Mouse (Mus musculus) neural tube, embryonic 14.5 days (tissue): Measurements from ENCODE around the gene Oosp3. TPM values are rescaled to one million over a fixed set of nuclear protein-coding genes. Genes with fewer than 3 reads are reported as not detected.

Experiments
- ATAC-seq: fragments of 200-750 bp; cut with Nextera tagmentation; 2 replicates; pipeline ENCODE4 v1.8.0; 2017; ENCODE audit warnings: low read depth, mild to moderate bottlenecking, moderate TSS enrichment, moderate library complexity
- H3K27ac ChIP-seq: fragments of 300-500 bp; sonication (generic); 2 replicates; pipeline ENCODE4 v1.5.1; 2014; ENCODE audit warnings: low read depth, mild to moderate bottlenecking, control low read depth, low read length, moderate library complexity, mixed read lengths
- H3K27me3 ChIP-seq: fragments of 300-500 bp; sonication (generic); 2 replicates; pipeline ENCODE4 v1.6.1; 2014; ENCODE audit warnings: low read length; ENCODE audit not compliant: control insufficient read depth, insufficient read depth
- H3K36me3 ChIP-seq: fragments of 300-500 bp; sonication (generic); 2 replicates; pipeline ENCODE4 v1.6.1; 2014; ENCODE audit warnings: low read length, mixed read lengths; ENCODE audit not compliant: control insufficient read depth, insufficient read depth
- H3K4me1 ChIP-seq: fragments of 300-500 bp; sonication (generic); 2 replicates; pipeline ENCODE4 v1.6.1; 2014; ENCODE audit warnings: low read length; ENCODE audit not compliant: control insufficient read depth, insufficient read depth
- H3K4me2 ChIP-seq: fragments of 300-500 bp; sonication (generic); 2 replicates; pipeline ENCODE4 v1.6.1; 2014; ENCODE audit warnings: mild to moderate bottlenecking, low read depth, low read length, control low read depth
- H3K4me3 ChIP-seq: fragments of 300-500 bp; sonication (generic); 2 replicates; pipeline ENCODE4 v1.5.1; 2014; ENCODE audit warnings: low read depth, low read length, control low read depth, mixed read lengths
- H3K9ac ChIP-seq: fragments of 300-500 bp; sonication (generic); replicated peaks from 2 replicates; pipeline ENCODE4 v1.6.1; 2014; ENCODE audit warnings: low read depth, mild to moderate bottlenecking, control low read depth, low read length, mixed read lengths
- H3K9me3 ChIP-seq: fragments of 300-500 bp; sonication (generic); 2 replicates; pipeline ENCODE4 v1.6.1; 2016; ENCODE audit warnings: low read length; ENCODE audit not compliant: control insufficient read depth
- WGBS: fragments of 180-500 bp; shearing (Covaris S2); extraction: QIAGEN DNeasy Blood & Tissue Kit; methylation state at CpG from one replicate; pipeline ENCODE4 v1.1.7; 2014; 5-methylcytosine and 5-hydroxymethylcytosine counted together
- polyA plus RNA-seq: library from polyadenylated mRNA; unstranded; fragments of >200 nt; fragmentation: Nextera tagmentation; extraction: Ambion mirVana; gene quantifications from 2 replicates; pipeline ENCODE4 v1.2.1, GENCODE M21; 2014

Oosp3 gene
- not detected in 2 replicates for polyA plus RNA-seq

- Histone ChIP-seq H3K9ac (no peak within 1 kb of the TSS), H3K27me3 (no peaks in the 10 kb centered on the region), H3K4me2 (no peak within 1 kb of the TSS), H3K4me1 (no peaks in the 10 kb centered on the region), H3K36me3 (no peaks in the 10 kb centered on the region), H3K9me3 (no peaks in the 10 kb centered on the region), H3K4me3 (no peak within 1 kb of the TSS), H3K27ac (no peak within 1 kb of the TSS)
- ATAC-seq = no peak
- 85% methylated on average over 2 of the region's 2 CpGs for WGBS
Measured at GRCm38 (mm10) chr19:11696755-11697154, at the start of gene Oosp3. Oosp3 (plus strand) TSS chr19:11697055.

- H3K9me3 ChIP-seq = no peaks in the 10 kb centered on the region
- no peaks in the 10 kb centered on the region for H3K36me3 ChIP-seq
- no peak for ATAC-seq
- no peaks in the 10 kb centered on the region for H3K27me3 ChIP-seq
- no peak overlapping the region for H3K4me3 ChIP-seq
- H3K27ac ChIP-seq = no peak overlapping the region
- 88% methylated on average over 4 of the region's 4 CpGs for WGBS
- H3K4me2 ChIP-seq = no peak overlapping the region
- no peaks in the 10 kb centered on the region for H3K4me1 ChIP-seq
- H3K9ac ChIP-seq = no peak overlapping the region
Measured at GRCm38 (mm10) chr19:11649564-11649963, 47.3 kb upstream of the Oosp3 start.

- no peaks in the 10 kb centered on the region for H3K36me3 ChIP-seq
- no peaks in the 10 kb centered on the region for H3K27me3 ChIP-seq
- no peak overlapping the region for H3K27ac ChIP-seq
- H3K9ac ChIP-seq = no peak overlapping the region
- WGBS = 79% methylated on average over 2 of the region's 2 CpGs
- no peaks in the 10 kb centered on the region for H3K9me3 ChIP-seq
- no peaks in the 10 kb centered on the region for H3K4me1 ChIP-seq
- ATAC-seq = no peak
- no peak overlapping the region for H3K4me3 ChIP-seq
- no peak overlapping the region for H3K4me2 ChIP-seq
Measured at GRCm38 (mm10) chr19:11659142-11659541, 37.7 kb upstream of the Oosp3 start.

GRCm38 (mm10) chr19:11660459-11660858 lies 36.4 kb upstream of the Oosp3 start, which contains the start of gene Oosp2:
Oosp2 (minus strand) TSS chr19:11660559.
- no peak within 1 kb of the TSS for H3K27ac ChIP-seq
- no peaks in the 10 kb centered on the region for H3K36me3 ChIP-seq
- WGBS = 84% methylated on average over 5 of the region's 5 CpGs
- H3K4me3 ChIP-seq = no peak within 1 kb of the TSS
- H3K9me3 ChIP-seq = no peaks in the 10 kb centered on the region
- no peaks in the 10 kb centered on the region for H3K27me3 ChIP-seq
- no peak for ATAC-seq
- H3K9ac ChIP-seq = no peak within 1 kb of the TSS
- no peaks in the 10 kb centered on the region for H3K4me1 ChIP-seq
- H3K4me2 ChIP-seq = no peak within 1 kb of the TSS

GRCm38 (mm10) chr19:11661562-11661961 lies 35.3 kb upstream of the Oosp3 start:
- ATAC-seq = no peak
- no peak overlapping the region for H3K4me3 ChIP-seq
- no peak overlapping the region for H3K9ac ChIP-seq
- no peaks in the 10 kb centered on the region for H3K36me3 ChIP-seq
- no peak overlapping the region for H3K4me2 ChIP-seq
- no peaks in the 10 kb centered on the region for H3K4me1 ChIP-seq
- no peaks in the 10 kb centered on the region for H3K27me3 ChIP-seq
- H3K27ac ChIP-seq = no peak overlapping the region
- H3K9me3 ChIP-seq = no peaks in the 10 kb centered on the region

- Histone ChIP-seq H3K36me3 (no peaks in the 10 kb centered on the region), H3K9me3 (no peaks in the 10 kb centered on the region), H3K4me2 (no peak within 1 kb of the TSS), H3K27ac (no peak within 1 kb of the TSS), H3K4me1 (no peaks in the 10 kb centered on the region), H3K9ac (no peak within 1 kb of the TSS), H3K4me3 (no peak within 1 kb of the TSS), H3K27me3 (no peaks in the 10 kb centered on the region)
- ATAC-seq = no peak
- WGBS = 76% methylated on average over 5 of the region's 5 CpGs
Measured at GRCm38 (mm10) chr19:11690839-11691238, 6.0 kb upstream of the Oosp3 start, which contains the start of gene Oosp1. Oosp1 (minus strand) TSS chr19:11691150.

GRCm38 (mm10) chr19:11691454-11691853 lies 5.4 kb upstream of the Oosp3 start:
- WGBS = 72% methylated on average over 1 of the region's 1 CpGs

GRCm38 (mm10) chr19:11698342-11698741 lies 1.5 kb downstream of the Oosp3 start:
- Histone ChIP-seq H3K4me1 (no peaks in the 10 kb centered on the region), H3K4me3 (no peak overlapping the region), H3K27ac (no peak overlapping the region), H3K4me2 (no peak overlapping the region), H3K9ac (no peak overlapping the region), H3K9me3 (no peaks in the 10 kb centered on the region), H3K27me3 (no peaks in the 10 kb centered on the region), H3K36me3 (no peaks in the 10 kb centered on the region)
- 95% methylated on average over 6 of the region's 6 CpGs for WGBS
- no peak for ATAC-seq

More at GRCm38 (mm10) chr19:11691454-11691853, 5.4 kb upstream of the Oosp3 start:
- no peak for ATAC-seq
- Histone ChIP-seq H3K4me1 (no peaks in the 10 kb centered on the region), H3K4me2 (no peak overlapping the region), H3K36me3 (no peaks in the 10 kb centered on the region), H3K9me3 (no peaks in the 10 kb centered on the region), H3K27me3 (no peaks in the 10 kb centered on the region), H3K4me3 (no peak overlapping the region), H3K9ac (no peak overlapping the region), H3K27ac (no peak overlapping the region)

GRCm38 (mm10) chr19:11712451-11712850 lies 15.6 kb downstream of the Oosp3 start:
- no peaks in the 10 kb centered on the region for H3K27me3 ChIP-seq
- no peak overlapping the region for H3K9ac ChIP-seq
- no peaks in the 10 kb centered on the region for H3K36me3 ChIP-seq
- 82% methylated on average over 4 of the region's 4 CpGs for WGBS
- H3K4me2 ChIP-seq = no peak overlapping the region
- ATAC-seq = no peak
- H3K4me1 ChIP-seq = no peaks in the 10 kb centered on the region
- no peaks in the 10 kb centered on the region for H3K9me3 ChIP-seq
- H3K27ac ChIP-seq = no peak overlapping the region
- no peak overlapping the region for H3K4me3 ChIP-seq
